Mouse (Mus musculus): Measurements from ENCODE around the gene Rap2b. TPM values are rescaled to one million over a fixed set of nuclear protein-coding genes. Genes with fewer than 3 reads are reported as not detected.

Gene Rap2b
- polyA plus RNA-seq, 1 experiment from 2014 or later: 8.6 TPM

DNA sequence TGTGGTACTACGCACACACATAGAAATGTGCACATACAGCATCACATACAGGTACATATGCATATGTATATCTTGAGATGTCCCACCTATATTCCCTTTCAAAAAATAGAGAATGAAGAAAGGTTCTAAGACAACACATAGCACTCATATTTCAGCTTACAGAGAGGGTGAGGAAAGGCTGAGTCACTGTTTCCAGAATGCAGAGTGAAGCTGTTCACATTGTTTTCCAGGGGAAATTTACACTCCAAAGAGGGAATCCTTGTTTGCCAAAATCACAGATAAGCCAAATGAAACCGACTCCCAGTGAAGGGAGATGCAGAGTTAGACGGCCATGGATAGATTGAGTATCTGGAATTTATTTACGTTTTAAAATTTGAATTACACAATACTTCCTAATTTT is 30.1 kb downstream of the Rap2b start:
- no peak overlapping the region for H3K4me2 ChIP-seq
- no peak overlapping the region for H3K4me3 ChIP-seq (replicated peaks)
- no peak for ATAC-seq (ENCODE audit: low FRiP score)
- H3K27me3 ChIP-seq (replicated peaks): no peaks in the 10 kb centered on the region
- H3K27ac ChIP-seq (replicated peaks): no peak overlapping the region
- WGBS: 82% methylated on average over 4 of the region's 4 CpGs
- no peaks in the 10 kb centered on the region for H3K36me3 ChIP-seq
- H3K9me3 ChIP-seq (replicated peaks): no peaks in the 10 kb centered on the region
- H3K9ac ChIP-seq (replicated peaks): no peak overlapping the region
- no peaks in the 10 kb centered on the region for H3K4me1 ChIP-seq

- H3K9ac ChIP-seq (replicated peaks): no peak overlapping the region
- WGBS: 43% methylated on average over 1 of the region's 1 CpGs
- no peak overlapping the region for H3K4me3 ChIP-seq (replicated peaks)
These were observed 31.4 kb downstream of the Rap2b start for GRCm38 (mm10) chr3:61392881-61393280.

GRCm38 (mm10) chr3:61393520-61393919 is 32.1 kb downstream of the Rap2b start:
- no peak for ATAC-seq (ENCODE audit: low FRiP score)
- 65% methylated on average over 3 of the region's 3 CpGs for WGBS
- Histone ChIP-seq H3K4me3 (replicated peaks) (no peak overlapping the region), H3K4me1 (no peaks in the 10 kb centered on the region), H3K9ac (replicated peaks) (no peak overlapping the region), H3K9me3 (replicated peaks) (no peaks in the 10 kb centered on the region), H3K36me3 (no peaks in the 10 kb centered on the region), H3K27ac (replicated peaks) (no peak overlapping the region), H3K4me2 (no peak overlapping the region), H3K27me3 (replicated peaks) (no peaks in the 10 kb centered on the region)

More at GRCm38 (mm10) chr3:61392881-61393280, 31.4 kb downstream of the Rap2b start:
- Histone ChIP-seq H3K4me2 (no peak overlapping the region), H3K36me3 (no peaks in the 10 kb centered on the region), H3K4me1 (no peaks in the 10 kb centered on the region), H3K27me3 (replicated peaks) (no peaks in the 10 kb centered on the region), H3K9me3 (replicated peaks) (no peaks in the 10 kb centered on the region), H3K27ac (replicated peaks) (no peak overlapping the region)
- ATAC-seq (ENCODE audit: low FRiP score): no peak

GRCm38 (mm10) chr3:61395382-61395781 is 33.9 kb downstream of the Rap2b start:
- Histone ChIP-seq H3K4me1 (no peaks in the 10 kb centered on the region), H3K9ac (replicated peaks) (no peak overlapping the region), H3K27ac (replicated peaks) (no peak overlapping the region), H3K9me3 (replicated peaks) (no peaks in the 10 kb centered on the region), H3K4me3 (replicated peaks) (no peak overlapping the region), H3K36me3 (no peaks in the 10 kb centered on the region), H3K27me3 (replicated peaks) (no peaks in the 10 kb centered on the region), H3K4me2 (no peak overlapping the region)
- no peak for ATAC-seq (ENCODE audit: low FRiP score)
- WGBS: 91% methylated on average over 3 of the region's 3 CpGs

DNA sequence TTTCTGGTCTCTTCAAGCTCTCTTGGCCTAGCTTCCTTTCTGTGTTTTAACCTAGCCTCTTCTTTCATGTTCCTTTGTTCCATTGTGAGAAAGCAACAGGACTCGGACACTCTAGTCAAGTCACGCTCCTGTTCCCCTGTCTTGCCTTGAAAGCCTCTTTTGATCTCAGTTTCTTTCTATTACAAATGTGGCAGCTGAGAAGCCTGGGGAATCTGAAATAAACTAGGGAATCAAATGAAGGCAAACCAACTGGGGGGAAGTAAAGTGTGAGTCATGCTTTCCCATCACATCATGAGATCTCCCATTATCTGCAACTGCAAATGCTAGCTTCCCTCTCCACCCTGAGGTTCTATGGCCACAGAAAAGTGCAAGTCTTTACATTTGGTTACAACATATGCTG is 35.3 kb downstream of the Rap2b start:
- Histone ChIP-seq H3K4me3 (replicated peaks) (no peak overlapping the region), H3K9me3 (replicated peaks) (no peaks in the 10 kb centered on the region), H3K27me3 (replicated peaks) (no peaks in the 10 kb centered on the region), H3K4me1 (no peaks in the 10 kb centered on the region), H3K36me3 (no peaks in the 10 kb centered on the region), H3K4me2 (no peak overlapping the region), H3K9ac (replicated peaks) (no peak overlapping the region), H3K27ac (replicated peaks) (no peak overlapping the region)
- ATAC-seq (ENCODE audit: low FRiP score): no peak
- WGBS: 11% methylated on average over 2 of the region's 2 CpGs

DNA sequence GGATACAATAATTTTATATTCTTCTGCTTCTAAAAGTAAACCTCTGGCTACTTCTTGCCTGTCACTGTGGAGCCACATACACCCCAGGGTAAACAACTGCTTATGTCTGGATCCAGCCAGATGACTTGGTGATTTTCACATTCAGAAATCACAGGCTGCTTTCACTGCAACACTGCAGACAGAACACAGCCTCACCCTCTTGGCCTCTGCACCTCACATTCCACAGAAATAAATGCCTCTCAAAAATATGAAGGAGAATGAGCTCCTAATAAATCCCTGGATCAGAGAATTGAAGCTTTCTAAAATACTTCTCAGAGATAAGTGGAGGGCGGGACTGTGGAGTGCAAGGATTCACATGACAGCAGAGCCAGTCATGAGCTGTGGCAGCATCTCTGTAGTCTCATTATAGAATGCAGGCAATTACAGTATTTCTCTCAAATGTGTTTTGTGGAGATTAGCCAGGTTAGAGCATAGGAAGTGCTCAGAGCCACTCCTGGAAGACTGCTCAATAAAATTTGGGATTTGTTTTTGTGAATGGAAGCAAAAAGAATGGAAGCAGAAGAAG is 39.5 kb downstream of the Rap2b start:
- H3K27ac ChIP-seq (replicated peaks): no peak overlapping the region
- WGBS: 69% methylated on average over 1 of the region's 1 CpGs
- ATAC-seq (ENCODE audit: low FRiP score): no peak
- no peaks in the 10 kb centered on the region for H3K4me1 ChIP-seq
- no peaks in the 10 kb centered on the region for H3K36me3 ChIP-seq
- H3K9me3 ChIP-seq (replicated peaks): no peaks in the 10 kb centered on the region
- H3K4me2 ChIP-seq: no peak overlapping the region
- no peak overlapping the region for H3K9ac ChIP-seq (replicated peaks)
- H3K4me3 ChIP-seq (replicated peaks): no peak overlapping the region
- no peaks in the 10 kb centered on the region for H3K27me3 ChIP-seq (replicated peaks)

DNA sequence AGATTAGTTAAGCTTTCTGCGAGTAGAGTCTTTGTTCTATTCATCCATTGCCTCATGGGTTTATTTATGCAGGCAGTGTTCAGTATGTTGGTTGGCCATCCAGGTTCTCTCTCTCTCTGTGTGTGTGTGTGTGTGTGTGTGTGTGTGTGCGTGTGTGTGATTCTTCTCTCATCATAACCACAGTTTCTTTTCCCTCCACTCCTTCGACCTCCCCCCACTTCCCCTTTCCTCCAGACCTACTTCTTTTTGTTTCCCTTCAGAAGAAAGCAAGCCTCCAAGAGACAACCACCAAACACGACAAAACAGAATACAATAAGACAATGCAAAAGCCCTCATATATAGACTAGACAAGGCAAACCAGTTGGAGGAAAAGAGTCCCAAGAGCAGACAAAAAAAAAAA is 45.5 kb downstream of the Rap2b start:
- Histone ChIP-seq H3K4me1 (no peaks in the 10 kb centered on the region), H3K27me3 (replicated peaks) (no peaks in the 10 kb centered on the region), H3K9me3 (replicated peaks) (no peaks in the 10 kb centered on the region), H3K4me2 (no peak overlapping the region), H3K9ac (replicated peaks) (no peak overlapping the region), H3K4me3 (replicated peaks) (no peak overlapping the region), H3K27ac (replicated peaks) (no peak overlapping the region), H3K36me3 (no peaks in the 10 kb centered on the region)
- WGBS: 85% methylated on average over 4 of the region's 4 CpGs
- no peak for ATAC-seq (ENCODE audit: low FRiP score)

- H3K27ac ChIP-seq (replicated peaks): no peak overlapping the region
- H3K4me1 ChIP-seq: no peaks in the 10 kb centered on the region
- H3K36me3 ChIP-seq: no peaks in the 10 kb centered on the region
- no peaks in the 10 kb centered on the region for H3K9me3 ChIP-seq (replicated peaks)
- H3K4me2 ChIP-seq: no peak overlapping the region
- ATAC-seq (ENCODE audit: low FRiP score): no peak
- no peaks in the 10 kb centered on the region for H3K27me3 ChIP-seq (replicated peaks)
- 90% methylated on average over 6 of the region's 6 CpGs for WGBS
- no peak overlapping the region for H3K4me3 ChIP-seq (replicated peaks)
- no peak overlapping the region for H3K9ac ChIP-seq (replicated peaks)
These were observed 48.2 kb downstream of the Rap2b start for GRCm38 (mm10) chr3:61409683-61410082.

DNA sequence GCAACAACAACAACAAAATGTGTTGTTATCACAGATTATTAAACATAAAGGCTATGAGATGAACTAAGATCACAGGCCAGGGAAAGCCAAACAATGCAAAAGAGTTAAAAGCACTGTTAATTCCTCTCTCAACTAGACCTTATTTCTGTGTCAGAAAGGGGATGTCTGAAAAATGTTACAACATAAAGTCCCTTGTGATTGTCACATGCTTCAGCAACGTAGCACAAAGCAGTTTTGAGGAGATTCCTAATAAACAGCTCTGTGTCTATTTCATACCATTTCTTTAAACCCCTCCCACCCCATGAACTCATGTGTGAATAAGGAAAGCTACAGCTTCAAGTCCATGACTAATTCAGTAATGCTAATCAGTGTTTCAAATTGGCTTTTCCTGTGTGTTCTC is 54.4 kb downstream of the Rap2b start:
- no peak overlapping the region for H3K4me3 ChIP-seq (replicated peaks)
- no peaks in the 10 kb centered on the region for H3K27me3 ChIP-seq (replicated peaks)
- 58% methylated on average over 1 of the region's 1 CpGs for WGBS
- no peak for ATAC-seq (ENCODE audit: low FRiP score)
- no peak overlapping the region for H3K27ac ChIP-seq (replicated peaks)
- H3K4me2 ChIP-seq: no peak overlapping the region
- no peaks in the 10 kb centered on the region for H3K36me3 ChIP-seq
- no peak overlapping the region for H3K9ac ChIP-seq (replicated peaks)
- H3K4me1 ChIP-seq: no peaks in the 10 kb centered on the region
- H3K9me3 ChIP-seq (replicated peaks): no peaks in the 10 kb centered on the region

Other genes starting within 250 kb of the Rap2b start
- gene B430305J03Rik, start 4.3 kb downstream of the Rap2b start, polyA plus RNA-seq (2015; fragmentation: Nextera tagmentation; extraction: Ambion mirVana): not detected in 2 replicates